Mouse (Mus musculus): ENCODE results near the gene 2510039O18Rik.

DNA sequence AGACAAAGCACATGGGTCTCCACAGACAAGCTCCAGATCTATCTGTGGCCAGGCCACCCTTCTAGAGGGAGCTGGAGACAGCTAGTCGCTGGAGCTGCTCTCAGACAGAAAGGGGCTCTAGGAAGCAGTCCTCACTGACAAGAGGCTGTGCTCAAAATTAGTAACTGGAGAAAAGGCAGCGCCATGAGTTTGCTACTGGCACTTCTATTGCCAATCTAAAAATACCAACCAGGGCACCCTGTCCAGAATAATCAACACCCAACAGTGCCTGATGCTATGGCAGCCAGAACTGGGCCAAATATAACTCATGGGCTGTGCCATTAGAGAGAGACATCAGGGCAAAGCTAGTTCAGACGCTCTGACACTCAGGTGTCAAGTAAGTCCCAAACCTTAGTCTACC, 43.3 kb upstream of the 2510039O18Rik start:
- no peak for TF ChIP-seq POLR2A (IDR thresholded peaks at IDR 0.05; ENCODE audit: borderline replicate concordance, extremely low read depth, insufficient read depth, insufficient read length, poor library complexity, severe bottlenecking)
- TF ChIP-seq CTCF (IDR thresholded peaks at IDR 0.05; ENCODE audit: borderline replicate concordance, extremely low read depth, insufficient read depth, insufficient read length) = no peak

All from brain, embryonic 14.5 days (tissue).